Mouse (Mus musculus): ENCODE measurements around the gene Cacna1a.
A peak's percentile ranks its signal among the peaks of the same experiment; 100 is the strongest.
"Not testable (repeated sequence)": the region's sequence is repeated elsewhere in the genome, so short reads cannot be mapped to it uniquely, and the experiment has no call there.

The Cacna1a gene

GRCm38 (mm10) chr8:84594099-84594780 lies 206.0 kb downstream of the Cacna1a start:
- peak; percentile 86 for DNase-seq

GRCm38 (mm10) chr8:84595648-84596047 lies 207.4 kb downstream of the Cacna1a start:
- DNase-seq = peak; percentile 52 to 58

- no peak for DNase-seq
Measured at GRCm38 (mm10) chr8:84599401-84599800, 211.2 kb downstream of the Cacna1a start.

- no peak for DNase-seq
Measured at GRCm38 (mm10) chr8:84600311-84600907, 212.2 kb downstream of the Cacna1a start.

- no peak for DNase-seq
Measured at GRCm38 (mm10) chr8:84601221-84601751, 213.0 kb downstream of the Cacna1a start.

- peak; percentile 55 to 58 for DNase-seq
Measured at GRCm38 (mm10) chr8:84614512-84615223, 226.4 kb downstream of the Cacna1a start.

- no peak for DNase-seq
Measured at GRCm38 (mm10) chr8:84615666-84616485, 227.6 kb downstream of the Cacna1a start.

GRCm38 (mm10) chr8:84617005-84617404 lies 228.8 kb downstream of the Cacna1a start:
- no peak for DNase-seq

- no peak for DNase-seq
Measured at GRCm38 (mm10) chr8:84621102-84621625, 232.9 kb downstream of the Cacna1a start.

GRCm38 (mm10) chr8:84623425-84623824 lies 235.2 kb downstream of the Cacna1a start:
- DNase-seq = not testable (repeated sequence)

GRCm38 (mm10) chr8:84629586-84629985 lies 241.3 kb downstream of the Cacna1a start:
- no peak for DNase-seq

GRCm38 (mm10) chr8:84630145-84630544 lies 241.9 kb downstream of the Cacna1a start:
- no peak for DNase-seq

GRCm38 (mm10) chr8:84631813-84632212 lies 243.6 kb downstream of the Cacna1a start:
- no peak for DNase-seq

- DNase-seq = no peak
Measured at GRCm38 (mm10) chr8:84633841-84634584, 245.8 kb downstream of the Cacna1a start.

- no peak for DNase-seq
Measured at GRCm38 (mm10) chr8:84634849-84635304, 246.6 kb downstream of the Cacna1a start.

- no peak for DNase-seq
Measured at GRCm38 (mm10) chr8:84635397-84636050, 247.3 kb downstream of the Cacna1a start.

- DNase-seq = no peak
Measured at GRCm38 (mm10) chr8:84636051-84636691, 247.9 kb downstream of the Cacna1a start.

- no peak for DNase-seq
Measured at GRCm38 (mm10) chr8:84637946-84638554, 249.8 kb downstream of the Cacna1a start.

GRCm38 (mm10) chr8:84638555-84639161 lies 250.4 kb downstream of the Cacna1a start:
- peak; percentile 38 for DNase-seq
